Mouse (Mus musculus): ENCODE measurements around the gene Mybpc2. TPM values are rescaled to one million over a fixed set of nuclear protein-coding genes. Genes with fewer than 3 reads are reported as not detected.

Gene Mybpc2
- total RNA-seq, 2 experiments from 2014 or later = 2,660 to 4,973 TPM

- intact Hi-C loops (cut with DNase I) = loop anchor here (10.0 kb wide), 1 partner anchor 1162 kb away; the partner anchor contains the start of genes Rpl18 and Sphk2
- peak overlapping the region; percentile 98 for H3K27ac ChIP-seq
- peak; percentile 90 for DNase-seq
- TF ChIP-seq CTCF (IDR thresholded peaks at IDR 0.05) = no peak
- peak overlapping the region; percentile 77 for H3K4me3 ChIP-seq
Measured at GRCm38 (mm10) chr7:44553196-44553764, 28.8 kb upstream of the Mybpc2 start.

- Histone ChIP-seq H3K27ac (no peak overlapping the region; the same call in 1 of the 2 replicates), H3K4me3 (peak overlapping the region; percentile 77)
- no peak for TF ChIP-seq CTCF (IDR thresholded peaks at IDR 0.05)
- DNase-seq = no peak
- intact Hi-C loops (cut with DNase I) = loop anchor here (10.0 kb wide), 1 partner anchor 1162 kb away; the partner anchor contains the start of genes Rpl18 and Sphk2
Measured at GRCm38 (mm10) chr7:44552141-44552908, 27.9 kb upstream of the Mybpc2 start.

GRCm38 (mm10) chr7:44551731-44552130 lies 27.3 kb upstream of the Mybpc2 start:
- no peak overlapping the region for H3K27ac ChIP-seq
- no peak overlapping the region for H3K4me3 ChIP-seq
- TF ChIP-seq CTCF (IDR thresholded peaks at IDR 0.05) = no peak
- intact Hi-C loops (cut with DNase I) = loop anchor here (10.0 kb wide), 1 partner anchor 1163 kb away; the partner anchor contains the start of genes Rpl18 and Sphk2
- peak; percentile 34 for DNase-seq

- no peak for DNase-seq
- no peak for TF ChIP-seq CTCF (IDR thresholded peaks at IDR 0.05)
- H3K4me3 ChIP-seq = no peak overlapping the region
- intact Hi-C loops (cut with DNase I) = loop anchor here (10.0 kb wide), 1 partner anchor 1164 kb away; the partner anchor contains the start of genes Rpl18 and Sphk2
- H3K27ac ChIP-seq = no peak overlapping the region
Measured at GRCm38 (mm10) chr7:44551301-44551700, 26.8 kb upstream of the Mybpc2 start.

GRCm38 (mm10) chr7:44550409-44550678 lies 25.9 kb upstream of the Mybpc2 start:
- TF ChIP-seq CTCF (IDR thresholded peaks at IDR 0.05) = no peak
- Histone ChIP-seq H3K27ac (no peak overlapping the region), H3K4me3 (no peak overlapping the region)
- intact Hi-C loops (cut with DNase I) = loop anchor here (10.0 kb wide), 1 partner anchor 1164 kb away; the partner anchor contains the start of genes Rpl18 and Sphk2
- no peak for DNase-seq

GRCm38 (mm10) chr7:44549621-44550408 lies 25.4 kb upstream of the Mybpc2 start:
- H3K4me3 ChIP-seq = no peak overlapping the region
- DNase-seq = peak; percentile 28
- H3K27ac ChIP-seq = peak overlapping the region; percentile 16; the same call in 1 of the 2 replicates
- intact Hi-C loops (cut with DNase I) = loop anchor here (2.0 to 10.0 kb wide), 4 partner anchors 21 to 1165 kb away; partner anchors contain the start of genes Rpl18 and Sphk2
- no peak for TF ChIP-seq CTCF (IDR thresholded peaks at IDR 0.05)

- Histone ChIP-seq H3K4me3 (peak within 1 kb of the TSS; percentile 74), H3K27ac (peak within 1 kb of the TSS; percentile 77)
- DNase-seq = peak; percentile 100
- intact Hi-C loops (cut with DNase I) = loop anchor here (2.0 to 5.0 kb wide), 3 partner anchors 20 to 176 kb away; no protein-coding TSS in a partner anchor
- peak; percentile 96; the same call in 1 of the 2 replicates for TF ChIP-seq CTCF (IDR thresholded peaks at IDR 0.05)
Measured at GRCm38 (mm10) chr7:44548497-44549087, 24.1 kb upstream of the Mybpc2 start, which contains the start of gene Pold1. TSS of gene Pold1 (minus strand) at chr7:44548849.

- intact Hi-C loops (cut with DNase I) = loop anchor here (2.0 to 5.0 kb wide), 3 partner anchors 19 to 175 kb away; no protein-coding TSS in a partner anchor
- TF ChIP-seq CTCF (IDR thresholded peaks at IDR 0.05) = no peak
- Histone ChIP-seq H3K27ac (peak overlapping the region; percentile 77; the same call in 1 of the 2 replicates), H3K4me3 (peak overlapping the region; percentile 74)
- DNase-seq = no peak
Measured at GRCm38 (mm10) chr7:44547725-44548124, 23.3 kb upstream of the Mybpc2 start.

GRCm38 (mm10) chr7:44547041-44547440 lies 22.6 kb upstream of the Mybpc2 start:
- Histone ChIP-seq H3K4me3 (no peak overlapping the region), H3K27ac (no peak overlapping the region)
- intact Hi-C loops (cut with DNase I) = loop anchor here (5.0 kb wide), 1 partner anchor 175 kb away; no protein-coding TSS in a partner anchor
- no peak for DNase-seq
- no peak for TF ChIP-seq CTCF (IDR thresholded peaks at IDR 0.05)

GRCm38 (mm10) chr7:44546274-44546673 lies 21.8 kb upstream of the Mybpc2 start:
- no peak for DNase-seq
- Histone ChIP-seq H3K27ac (no peak overlapping the region), H3K4me3 (no peak overlapping the region)
- TF ChIP-seq CTCF (IDR thresholded peaks at IDR 0.05) = no peak
- intact Hi-C loops (cut with DNase I) = loop anchor here (5.0 kb wide), 1 partner anchor 174 kb away; no protein-coding TSS in a partner anchor

GRCm38 (mm10) chr7:44543071-44543470 lies 18.6 kb upstream of the Mybpc2 start:
- no peak for TF ChIP-seq CTCF (IDR thresholded peaks at IDR 0.05)
- H3K4me3 ChIP-seq = no peak overlapping the region
- no peak overlapping the region for H3K27ac ChIP-seq
- intact Hi-C loops (cut with DNase I) = no loop called here
- no peak for DNase-seq

GRCm38 (mm10) chr7:44542555-44542954 lies 18.1 kb upstream of the Mybpc2 start:
- intact Hi-C loops (cut with DNase I) = no loop called here

More at GRCm38 (mm10) chr7:44542555-44542954, 18.1 kb upstream of the Mybpc2 start:
- TF ChIP-seq CTCF (IDR thresholded peaks at IDR 0.05) = no peak
- Histone ChIP-seq H3K27ac (no peak overlapping the region), H3K4me3 (no peak overlapping the region)
- no peak for DNase-seq

Data from gastrocnemius, adult 2 months (tissue).